Mouse (Mus musculus) heart, adult 2 months (tissue): Measurements from ENCODE around the gene Gins2.

Experiments used
- CTCF ChIP-seq: fragments of 200-600 bp; IDR thresholded peaks from 2 replicates; pipeline ENCODE4 v1.8.1; 2022; ENCODE audit warnings: antibody characterized with exemption, mild to moderate bottlenecking, moderate library complexity
- EP300 ChIP-seq: fragments of 200-500 bp; IDR thresholded peaks from 2 replicates; pipeline ENCODE4 v1.6.1; 2011; ENCODE audit warnings: low read depth, low read length, control low read depth; ENCODE audit not compliant: insufficient read depth
- POLR2A ChIP-seq: fragments of 200-500 bp; IDR thresholded peaks from 2 replicates; pipeline ENCODE4 v1.6.1; 2011; ENCODE audit warnings: mild to moderate bottlenecking, low read depth, low read length, control low read depth; ENCODE audit not compliant: insufficient read depth

DNA sequence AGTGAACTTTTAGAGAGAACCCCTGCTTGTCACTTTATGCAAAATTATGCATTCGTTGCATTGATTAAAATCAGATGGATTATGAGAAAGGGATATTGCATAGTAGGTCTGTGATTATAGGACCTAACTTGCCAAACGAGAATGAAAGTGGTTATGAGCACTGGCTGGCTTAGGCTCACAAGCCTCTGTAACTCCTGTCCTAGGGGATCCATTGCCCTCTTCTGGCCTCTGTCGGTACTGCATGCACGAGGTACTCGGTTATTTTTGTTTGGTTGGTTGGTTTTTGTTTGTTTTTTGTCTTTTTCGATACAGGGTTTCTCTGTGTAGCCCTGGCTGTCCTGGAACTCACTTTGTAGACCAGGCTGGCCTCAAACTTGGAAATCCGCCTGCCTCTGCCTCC is 18.8 kb upstream of the Gins2 start:
- TF ChIP-seq POLR2A (no peak), EP300 (no peak), CTCF (no peak; the same call in 1 of the 2 replicates)
